Mouse (Mus musculus): ENCODE results near the gene Olfr1390. TPM values are rescaled to one million over a fixed set of nuclear protein-coding genes. Genes with fewer than 3 reads are reported as not detected.

Gene Olfr1390
- polyA plus RNA-seq, 1 experiment from 2014 or later: not detected

Other genes with a start within 250 kb of the Olfr1390 start
- gene Olfr1396, start 220.3 kb upstream of the Olfr1390 start, polyA plus RNA-seq (2015; fragmentation: Nextera tagmentation; extraction: Ambion mirVana): 0.04 TPM in 1 of 2 replicates, not detected in the other
- gene Olfr1395, start 192.9 kb upstream of the Olfr1390 start, polyA plus RNA-seq (2015; fragmentation: Nextera tagmentation; extraction: Ambion mirVana): not detected in 2 replicates
- not detected in 2 replicates for gene Olfr1394, start 180.8 kb upstream of the Olfr1390 start, polyA plus RNA-seq (2015; fragmentation: Nextera tagmentation; extraction: Ambion mirVana)
- 1.0 and 1.5 TPM in 2 replicates for gene Btnl9, start 148.0 kb upstream of the Olfr1390 start, polyA plus RNA-seq (2015; fragmentation: Nextera tagmentation; extraction: Ambion mirVana)
- gene Zfp62, start 131.9 kb upstream of the Olfr1390 start, polyA plus RNA-seq (2015; fragmentation: Nextera tagmentation; extraction: Ambion mirVana): 44.5 and 48.8 TPM in 2 replicates
- gene Mgat1, start 91.0 kb upstream of the Olfr1390 start, polyA plus RNA-seq (2015; fragmentation: Nextera tagmentation; extraction: Ambion mirVana): 56.3 and 60.7 TPM in 2 replicates
- not detected in 2 replicates for gene Olfr1393, start 56.9 kb upstream of the Olfr1390 start, polyA plus RNA-seq (2015; fragmentation: Nextera tagmentation; extraction: Ambion mirVana)
- 0.06 TPM in 1 of 2 replicates, not detected in the other for gene Olfr1392, start 49.9 kb upstream of the Olfr1390 start, polyA plus RNA-seq (2015; fragmentation: Nextera tagmentation; extraction: Ambion mirVana)
- not detected in 2 replicates for gene Olfr10, start 30.4 kb upstream of the Olfr1390 start, polyA plus RNA-seq (2015; fragmentation: Nextera tagmentation; extraction: Ambion mirVana)
- gene Olfr1391, start 12.4 kb upstream of the Olfr1390 start, polyA plus RNA-seq (2015; fragmentation: Nextera tagmentation; extraction: Ambion mirVana): not detected in 2 replicates
- not detected in 2 replicates for gene Olfr1389, start 87.9 kb downstream of the Olfr1390 start, polyA plus RNA-seq (2015; fragmentation: Nextera tagmentation; extraction: Ambion mirVana)
- gene Olfr1388, start 101.4 kb downstream of the Olfr1390 start, polyA plus RNA-seq (2015; fragmentation: Nextera tagmentation; extraction: Ambion mirVana): 0.06 TPM in 1 of 2 replicates, not detected in the other
- not detected in 2 replicates for gene Olfr1387, start 120.2 kb downstream of the Olfr1390 start, polyA plus RNA-seq (2015; fragmentation: Nextera tagmentation; extraction: Ambion mirVana)
- not detected in 2 replicates for gene Olfr1386, start 129.9 kb downstream of the Olfr1390 start, polyA plus RNA-seq (2015; fragmentation: Nextera tagmentation; extraction: Ambion mirVana)
- gene Olfr1385, start 153.9 kb downstream of the Olfr1390 start, polyA plus RNA-seq (2015; fragmentation: Nextera tagmentation; extraction: Ambion mirVana): 0.04 TPM in 1 of 2 replicates, not detected in the other
- not detected in 2 replicates for gene Olfr1384, start 171.5 kb downstream of the Olfr1390 start, polyA plus RNA-seq (2015; fragmentation: Nextera tagmentation; extraction: Ambion mirVana)
- not detected in 2 replicates for gene Olfr1383, start 184.5 kb downstream of the Olfr1390 start, polyA plus RNA-seq (2015; fragmentation: Nextera tagmentation; extraction: Ambion mirVana)
- gene Olfr1382, start 193.1 kb downstream of the Olfr1390 start, polyA plus RNA-seq (2015; fragmentation: Nextera tagmentation; extraction: Ambion mirVana): not detected in 2 replicates
- gene Olfr1381, start 208.3 kb downstream of the Olfr1390 start, polyA plus RNA-seq (2015; fragmentation: Nextera tagmentation; extraction: Ambion mirVana): not detected in 2 replicates
- not detected in 2 replicates for gene Olfr1380, start 221.7 kb downstream of the Olfr1390 start, polyA plus RNA-seq (2015; fragmentation: Nextera tagmentation; extraction: Ambion mirVana)